Mouse (Mus musculus) olfactory bulb, adult 2 months (tissue): ENCODE results near the gene Auts2.

Experiments used
- CTCF ChIP-seq: fragments of 200-500 bp; IDR thresholded peaks from 2 replicates; pipeline ENCODE4 v1.5.1; 2012; ENCODE audit warnings: low read depth, mild to moderate bottlenecking, low read length, moderate library complexity; ENCODE audit not compliant: insufficient read depth
- POLR2A ChIP-seq: fragments of 200-500 bp; IDR thresholded peaks from 2 replicates; pipeline ENCODE4 v1.6.1; 2012; ENCODE audit warnings: mild to moderate bottlenecking, low read depth, low read length, moderate library complexity; ENCODE audit not compliant: insufficient read depth

GRCm38 (mm10) chr5:132458498-132458897 lies 84.6 kb downstream of the Auts2 start:
- TF ChIP-seq POLR2A (no peak), CTCF (no peak)
